Mouse (Mus musculus) forebrain, embryonic 13.5 days (tissue): ENCODE results near the gene Gramd1b. TPM values are rescaled to one million over a fixed set of nuclear protein-coding genes. Genes with fewer than 3 reads are reported as not detected.

Experiments
- ATAC-seq: fragments of 200-750 bp; cut with Nextera tagmentation; 2 replicates; pipeline ENCODE4 v1.8.0; 2017
- H3K27ac ChIP-seq: fragments of 300-500 bp; sonication (generic); 2 replicates; pipeline ENCODE4 v1.5.1; 2015; ENCODE audit warnings: inconsistent platforms, mild to moderate bottlenecking, moderate library complexity
- H3K27me3 ChIP-seq: fragments of 300-500 bp; sonication (generic); 2 replicates; pipeline ENCODE4 v1.6.1; 2015; ENCODE audit warnings: mild to moderate bottlenecking, inconsistent platforms
- H3K36me3 ChIP-seq: fragments of 300-500 bp; sonication (generic); 2 replicates; pipeline ENCODE4 v1.6.1; 2015; ENCODE audit warnings: mild to moderate bottlenecking, inconsistent platforms; ENCODE audit not compliant: poor library complexity, severe bottlenecking
- H3K4me1 ChIP-seq: fragments of 300-500 bp; sonication (generic); 2 replicates; pipeline ENCODE4 v1.6.1; 2015; ENCODE audit warnings: inconsistent platforms
- H3K4me2 ChIP-seq: fragments of 300-500 bp; sonication (generic); 2 replicates; pipeline ENCODE4 v1.6.1; 2015; ENCODE audit warnings: inconsistent platforms, mild to moderate bottlenecking, moderate library complexity
- H3K4me3 ChIP-seq: fragments of 300-500 bp; sonication (generic); 2 replicates; pipeline ENCODE4 v1.5.1; 2015; ENCODE audit warnings: mild to moderate bottlenecking, inconsistent platforms
- H3K9ac ChIP-seq: fragments of 300-500 bp; sonication (generic); 2 replicates; pipeline ENCODE4 v1.6.1; 2015; ENCODE audit warnings: mild to moderate bottlenecking, inconsistent platforms
- H3K9me3 ChIP-seq: fragments of 300-500 bp; sonication (generic); replicated peaks from 2 replicates; pipeline ENCODE4 v1.6.1; 2016; ENCODE audit warnings: inconsistent platforms
- WGBS: fragments of 180-500 bp; shearing (Covaris S2); methylation state at CpG from one replicate; pipeline ENCODE4 v1.1.7; 2015; 5-methylcytosine and 5-hydroxymethylcytosine counted together
- polyA plus RNA-seq: library from polyadenylated mRNA; unstranded; fragments of >200 nt; fragmentation: Nextera tagmentation; extraction: Ambion mirVana; gene quantifications from 2 replicates; pipeline ENCODE4 v1.2.1, GENCODE M21; 2015

Gramd1b gene
- polyA plus RNA-seq, 1 experiment from 2014 or later = 8.1 TPM

DNA sequence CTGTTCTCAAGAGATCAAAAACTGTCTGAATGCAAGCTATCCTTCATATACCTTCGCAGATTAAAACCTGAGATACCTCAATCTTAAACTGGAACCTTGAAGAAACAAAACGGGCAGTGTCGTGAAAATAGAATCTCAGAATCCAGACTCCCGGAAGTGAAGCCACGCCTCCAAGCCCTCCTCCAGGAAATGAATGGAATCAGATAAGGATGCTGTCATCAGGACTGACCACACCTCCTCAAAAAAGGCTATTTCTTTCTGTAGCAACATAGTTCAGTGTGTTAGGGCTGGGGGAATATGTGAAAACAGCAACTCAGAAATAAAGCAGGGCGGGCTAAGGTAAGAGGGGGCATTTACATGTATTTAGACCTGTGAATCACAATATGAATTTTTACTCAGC lies 142.0 kb downstream of the Gramd1b start:
- Histone ChIP-seq H3K4me3 (no peak overlapping the region), H3K4me2 (no peak overlapping the region), H3K9me3 (no peaks in the 10 kb centered on the region), H3K36me3 (no peaks in the 10 kb centered on the region), H3K27me3 (no peaks in the 10 kb centered on the region), H3K27ac (no peak overlapping the region), H3K9ac (no peak overlapping the region), H3K4me1 (peaks cover 23% of the 10 kb centered on the region)
- no peak for ATAC-seq
- 85% methylated on average over 6 of the region's 6 CpGs for WGBS

- Histone ChIP-seq H3K27ac (no peak overlapping the region), H3K36me3 (no peaks in the 10 kb centered on the region), H3K4me1 (peaks cover 9% of the 10 kb centered on the region), H3K9ac (no peak overlapping the region), H3K27me3 (no peaks in the 10 kb centered on the region), H3K9me3 (no peaks in the 10 kb centered on the region), H3K4me3 (no peak overlapping the region), H3K4me2 (no peak overlapping the region)
- 95% methylated on average over 5 of the region's 5 CpGs for WGBS
- no peak for ATAC-seq
These were observed 146.4 kb downstream of the Gramd1b start for GRCm38 (mm10) chr9:40384781-40385180.

DNA sequence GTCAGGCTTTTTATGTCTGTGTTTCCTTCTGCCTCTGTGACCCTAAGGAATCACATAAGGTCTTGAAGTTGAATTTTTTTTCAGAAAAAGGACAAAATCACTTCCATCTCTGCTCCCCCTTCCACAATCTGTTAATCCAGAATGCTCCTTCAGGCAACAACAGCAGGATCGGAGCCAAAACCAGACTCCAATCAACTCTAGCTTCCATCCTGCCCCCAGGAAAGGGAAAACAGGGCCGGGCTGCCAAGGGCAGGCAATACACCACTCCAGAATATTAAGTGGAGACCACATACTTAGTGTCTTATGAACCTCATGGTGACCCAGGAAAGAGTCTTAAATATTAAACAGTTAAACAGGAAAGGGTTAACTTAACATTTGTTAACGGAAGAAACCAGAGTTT lies 148.7 kb downstream of the Gramd1b start:
- 67% methylated on average over 3 of the region's 3 CpGs for WGBS
- peak overlapping the region; percentile 20; the same call in 1 of the 2 replicates for H3K27ac ChIP-seq
- no peak overlapping the region for H3K4me2 ChIP-seq
- H3K36me3 ChIP-seq = no peaks in the 10 kb centered on the region
- no peak overlapping the region for H3K9ac ChIP-seq
- H3K4me1 ChIP-seq = peaks cover 9% of the 10 kb centered on the region
- H3K9me3 ChIP-seq = no peaks in the 10 kb centered on the region
- H3K4me3 ChIP-seq = no peak overlapping the region
- ATAC-seq = peak; percentile 41; the same call in 1 of the 2 replicates
- H3K27me3 ChIP-seq = no peaks in the 10 kb centered on the region

- no peaks in the 10 kb centered on the region for H3K27me3 ChIP-seq
- H3K4me3 ChIP-seq = no peak overlapping the region
- peaks cover 10% of the 10 kb centered on the region for H3K4me1 ChIP-seq
- H3K36me3 ChIP-seq = no peaks in the 10 kb centered on the region
- 16% methylated on average over 15 of the region's 15 CpGs for WGBS
- peak; percentile 81 for ATAC-seq
- peak overlapping the region; percentile 20; the same call in 1 of the 2 replicates for H3K27ac ChIP-seq
- peak overlapping the region; percentile 15 for H3K4me2 ChIP-seq
- no peaks in the 10 kb centered on the region for H3K9me3 ChIP-seq
- no peak overlapping the region for H3K9ac ChIP-seq
These were observed 149.5 kb downstream of the Gramd1b start for GRCm38 (mm10) chr9:40381416-40382411.

- Histone ChIP-seq H3K9me3 (no peaks in the 10 kb centered on the region), H3K4me1 (peaks cover 24% of the 10 kb centered on the region), H3K4me2 (peak overlapping the region; percentile 62), H3K9ac (peak overlapping the region; percentile 63; the same call in 1 of the 2 replicates), H3K4me3 (no peak overlapping the region), H3K27me3 (no peaks in the 10 kb centered on the region), H3K36me3 (no peaks in the 10 kb centered on the region), H3K27ac (no peak overlapping the region)
- ATAC-seq = peak; percentile 11; the same call in 1 of the 2 replicates
- 39% methylated on average over 9 of the region's 9 CpGs for WGBS
These were observed 154.3 kb downstream of the Gramd1b start for GRCm38 (mm10) chr9:40376711-40377410.

- Histone ChIP-seq H3K4me2 (peak overlapping the region; percentile 62), H3K27ac (no peak overlapping the region), H3K4me3 (peak overlapping the region; percentile 37), H3K9me3 (no peaks in the 10 kb centered on the region), H3K27me3 (no peaks in the 10 kb centered on the region), H3K4me1 (peaks cover 18% of the 10 kb centered on the region), H3K9ac (peak overlapping the region; percentile 63), H3K36me3 (no peaks in the 10 kb centered on the region)
- WGBS = 3% methylated on average over 11 of the region's 11 CpGs
- peak; percentile 77 for ATAC-seq
These were observed 155.0 kb downstream of the Gramd1b start for GRCm38 (mm10) chr9:40376139-40376541.

DNA sequence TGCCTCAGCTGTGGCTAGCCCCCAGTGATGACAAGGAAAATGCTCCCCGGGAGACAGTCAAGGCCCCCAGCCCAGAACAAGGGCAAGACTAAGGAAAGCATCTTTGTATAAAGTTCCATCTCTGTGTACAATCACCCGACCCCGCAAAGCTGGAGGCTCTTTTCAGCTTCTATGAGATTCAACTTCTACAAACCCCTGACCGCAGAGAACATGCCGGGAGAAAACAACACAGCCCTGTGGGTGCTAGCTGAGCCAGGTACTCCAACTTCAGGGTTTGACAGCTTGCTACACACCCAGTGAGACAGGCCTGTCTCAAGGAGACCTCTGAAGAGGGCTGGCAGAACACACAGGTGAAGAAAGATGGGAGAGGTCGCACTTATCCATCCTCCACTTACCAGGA lies 155.7 kb downstream of the Gramd1b start:
- no peak for ATAC-seq
- H3K9ac ChIP-seq = peak overlapping the region; percentile 63
- H3K27me3 ChIP-seq = no peaks in the 10 kb centered on the region
- H3K36me3 ChIP-seq = no peaks in the 10 kb centered on the region
- peak overlapping the region; percentile 62 for H3K4me2 ChIP-seq
- no peaks in the 10 kb centered on the region for H3K9me3 ChIP-seq
- peaks cover 18% of the 10 kb centered on the region for H3K4me1 ChIP-seq
- WGBS = 45% methylated on average over 6 of the region's 6 CpGs
- H3K27ac ChIP-seq = no peak overlapping the region
- peak overlapping the region; percentile 37 for H3K4me3 ChIP-seq

GRCm38 (mm10) chr9:40374992-40375391 lies 156.2 kb downstream of the Gramd1b start:
- Histone ChIP-seq H3K4me3 (no peak overlapping the region), H3K4me1 (peaks cover 18% of the 10 kb centered on the region), H3K27me3 (no peaks in the 10 kb centered on the region), H3K9ac (peak overlapping the region; percentile 63; the same call in 1 of the 2 replicates), H3K27ac (no peak overlapping the region), H3K4me2 (peak overlapping the region; percentile 62), H3K36me3 (no peaks in the 10 kb centered on the region), H3K9me3 (no peaks in the 10 kb centered on the region)
- ATAC-seq = no peak
- 18% methylated on average over 4 of the region's 5 CpGs for WGBS

- H3K4me2 ChIP-seq = no peak overlapping the region
- H3K4me1 ChIP-seq = peaks cover 18% of the 10 kb centered on the region
- no peak for ATAC-seq
- H3K27ac ChIP-seq = no peak overlapping the region
- no peaks in the 10 kb centered on the region for H3K9me3 ChIP-seq
- H3K4me3 ChIP-seq = no peak overlapping the region
- no peaks in the 10 kb centered on the region for H3K36me3 ChIP-seq
- H3K9ac ChIP-seq = no peak overlapping the region
- no peaks in the 10 kb centered on the region for H3K27me3 ChIP-seq
- WGBS = 61% methylated on average over 5 of the region's 6 CpGs
These were observed 156.6 kb downstream of the Gramd1b start for GRCm38 (mm10) chr9:40374533-40374971.

GRCm38 (mm10) chr9:40374052-40374451 lies 157.1 kb downstream of the Gramd1b start:
- Histone ChIP-seq H3K4me1 (peaks cover 18% of the 10 kb centered on the region), H3K4me2 (no peak overlapping the region), H3K4me3 (no peak overlapping the region), H3K36me3 (no peaks in the 10 kb centered on the region), H3K27me3 (no peaks in the 10 kb centered on the region), H3K27ac (no peak overlapping the region), H3K9me3 (no peaks in the 10 kb centered on the region), H3K9ac (no peak overlapping the region)
- no peak for ATAC-seq
- 80% methylated on average over 11 of the region's 11 CpGs for WGBS

DNA sequence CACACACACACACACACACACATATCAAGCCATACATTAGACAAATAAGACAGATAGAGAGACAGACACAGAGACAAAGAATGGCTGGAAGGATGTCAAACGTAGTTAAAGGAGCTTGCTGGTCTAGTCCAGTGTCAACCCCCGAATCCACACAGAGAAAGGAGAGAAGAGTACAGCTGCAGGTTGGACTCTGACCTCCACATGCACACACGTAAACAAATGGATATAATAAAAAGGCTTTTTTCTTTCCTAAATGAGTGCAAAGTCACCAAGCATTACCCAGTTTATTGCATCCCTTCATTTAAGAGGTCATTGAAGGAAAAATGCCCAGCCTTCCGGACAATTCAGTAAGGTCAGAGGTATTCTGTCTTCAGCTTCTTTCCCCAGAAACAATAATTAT lies 161.0 kb downstream of the Gramd1b start:
- no peaks in the 10 kb centered on the region for H3K9me3 ChIP-seq
- H3K9ac ChIP-seq = no peak overlapping the region
- peaks cover 2% of the 10 kb centered on the region for H3K4me1 ChIP-seq
- no peaks in the 10 kb centered on the region for H3K27me3 ChIP-seq
- ATAC-seq = no peak
- no peak overlapping the region for H3K4me3 ChIP-seq
- WGBS = 86% methylated on average over 4 of the region's 4 CpGs
- no peaks in the 10 kb centered on the region for H3K36me3 ChIP-seq
- no peak overlapping the region for H3K4me2 ChIP-seq
- H3K27ac ChIP-seq = no peak overlapping the region

- H3K9me3 ChIP-seq = no peaks in the 10 kb centered on the region
- no peaks in the 10 kb centered on the region for H3K4me1 ChIP-seq
- ATAC-seq = no peak
- no peak overlapping the region for H3K27ac ChIP-seq
- no peaks in the 10 kb centered on the region for H3K36me3 ChIP-seq
- H3K4me3 ChIP-seq = no peak overlapping the region
- no peak overlapping the region for H3K9ac ChIP-seq
- no peak overlapping the region for H3K4me2 ChIP-seq
- 98% methylated on average over 7 of the region's 8 CpGs for WGBS
- H3K27me3 ChIP-seq = no peaks in the 10 kb centered on the region
These were observed 164.4 kb downstream of the Gramd1b start for GRCm38 (mm10) chr9:40366795-40367194.
